Mouse (Mus musculus) intestine, postnatal 0 days (tissue): ENCODE measurements around the gene Sec1. TPM values are rescaled to one million over a fixed set of nuclear protein-coding genes. Genes with fewer than 3 reads are reported as not detected.

Experiments
- ATAC-seq: fragments of 200-750 bp; cut with Nextera tagmentation; 2 replicates; pipeline ENCODE4 v1.8.0; 2017; ENCODE audit warnings: mild to moderate bottlenecking, moderate TSS enrichment, moderate library complexity
- H3K27ac ChIP-seq: fragments of 300-500 bp; sonication (generic); 2 replicates; pipeline ENCODE4 v1.5.1; 2014; ENCODE audit warnings: mild to moderate bottlenecking, low read depth, low read length, moderate library complexity
- H3K27me3 ChIP-seq: fragments of 300-500 bp; sonication (generic); replicated peaks from 2 replicates; pipeline ENCODE4 v1.6.1; 2014; ENCODE audit warnings: low read length, mixed read lengths; ENCODE audit not compliant: control insufficient read depth, insufficient read depth
- H3K36me3 ChIP-seq: fragments of 300-500 bp; sonication (generic); 2 replicates; pipeline ENCODE4 v1.6.1; 2014; ENCODE audit warnings: mild to moderate bottlenecking, moderate library complexity; ENCODE audit not compliant: control insufficient read depth, insufficient read depth
- H3K4me1 ChIP-seq: fragments of 300-500 bp; sonication (generic); replicated peaks from 2 replicates; pipeline ENCODE4 v1.6.1; 2014; ENCODE audit warnings: antibody characterized with exemption, low read length, mixed read lengths; ENCODE audit not compliant: control insufficient read depth, insufficient read depth
- H3K4me2 ChIP-seq: fragments of 300-500 bp; sonication (generic); replicated peaks from 2 replicates; pipeline ENCODE4 v1.6.1; 2014; ENCODE audit warnings: low read depth, mild to moderate bottlenecking, moderate library complexity
- H3K4me3 ChIP-seq: fragments of 300-500 bp; sonication (generic); 2 replicates; pipeline ENCODE4 v1.5.1; 2014; ENCODE audit warnings: low read depth, low read length
- H3K9ac ChIP-seq: fragments of 300-500 bp; sonication (generic); 2 replicates; pipeline ENCODE4 v1.6.1; 2014; ENCODE audit warnings: mild to moderate bottlenecking, low read depth, low read length
- H3K9me3 ChIP-seq: fragments of 300-500 bp; sonication (generic); 2 replicates; pipeline ENCODE4 v1.6.1; 2016; ENCODE audit warnings: mixed run types; ENCODE audit not compliant: control insufficient read depth
- CTCF ChIP-seq: sonication (generic); IDR thresholded peaks from 2 replicates; pipeline ENCODE4 v1.5.1; 2016; ENCODE audit warnings: low read depth, mild to moderate bottlenecking, control low read depth, antibody characterized with exemption, moderate library complexity
- WGBS: fragments of 180-500 bp; shearing (Covaris S2); extraction: QIAGEN DNeasy Blood & Tissue Kit; methylation state at CpG from one replicate; pipeline ENCODE4 v1.1.7; 2014; 5-methylcytosine and 5-hydroxymethylcytosine counted together
- polyA plus RNA-seq: library from polyadenylated mRNA; unstranded; fragments of >200 nt; fragmentation: Nextera tagmentation; extraction: Ambion mirVana; gene quantifications from 2 replicates; pipeline ENCODE4 v1.2.1, GENCODE M21; 2015

The Sec1 gene
- polyA plus RNA-seq, 1 experiment from 2014 or later = 0.08 TPM

DNA sequence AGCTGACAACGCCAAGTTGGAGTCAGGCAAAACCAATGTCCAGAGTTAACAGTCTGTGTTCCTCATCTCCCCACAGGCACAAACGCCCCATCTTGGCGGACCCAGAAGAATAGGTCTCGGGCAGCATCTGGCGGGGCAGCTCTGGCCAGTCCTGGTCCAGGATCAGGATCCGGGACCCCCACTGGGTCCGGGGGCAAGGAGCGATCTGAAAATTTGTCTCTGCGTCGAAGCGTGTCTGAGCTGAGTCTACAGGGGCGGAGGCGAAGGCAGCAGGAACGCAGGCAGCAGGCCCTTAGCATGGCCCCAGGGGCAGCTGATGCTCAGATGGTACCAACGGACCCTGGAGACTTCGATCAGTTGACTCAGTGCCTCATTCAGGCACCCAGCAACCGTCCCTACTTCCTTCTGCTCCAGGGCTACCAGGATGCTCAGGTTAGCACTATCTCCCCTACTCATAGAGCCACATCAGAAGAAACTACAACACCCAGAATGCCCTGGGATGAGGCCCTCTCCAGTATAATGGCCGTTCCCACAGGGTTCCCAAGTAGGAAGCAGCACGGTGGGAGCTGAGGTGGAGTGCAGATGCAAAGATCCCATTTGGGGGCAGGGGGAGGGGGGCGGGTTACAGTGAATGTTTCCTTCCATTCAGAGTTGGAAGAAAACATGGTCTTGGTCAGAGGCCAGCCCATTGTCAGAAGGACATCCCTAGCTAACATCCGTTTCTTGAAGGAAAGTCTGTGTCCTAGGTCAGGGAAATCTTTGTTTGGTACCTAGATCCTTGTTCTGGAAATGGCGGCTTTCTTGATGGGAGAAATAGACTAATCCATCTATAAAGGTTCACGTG, 63.9 kb downstream of the Sec1 start:
- Histone ChIP-seq H3K4me1 (no peaks in the 10 kb centered on the region; the same call in 1 of the 2 replicates), H3K27ac (no peak overlapping the region), H3K36me3 (no peaks in the 10 kb centered on the region), H3K4me2 (no peak overlapping the region), H3K27me3 (peaks cover 79% of the 10 kb centered on the region), H3K9me3 (no peaks in the 10 kb centered on the region), H3K4me3 (no peak overlapping the region), H3K9ac (no peak overlapping the region)
- WGBS = 82% methylated on average over 23 of the region's 23 CpGs
- TF ChIP-seq CTCF = no peak
- ATAC-seq = no peak

DNA sequence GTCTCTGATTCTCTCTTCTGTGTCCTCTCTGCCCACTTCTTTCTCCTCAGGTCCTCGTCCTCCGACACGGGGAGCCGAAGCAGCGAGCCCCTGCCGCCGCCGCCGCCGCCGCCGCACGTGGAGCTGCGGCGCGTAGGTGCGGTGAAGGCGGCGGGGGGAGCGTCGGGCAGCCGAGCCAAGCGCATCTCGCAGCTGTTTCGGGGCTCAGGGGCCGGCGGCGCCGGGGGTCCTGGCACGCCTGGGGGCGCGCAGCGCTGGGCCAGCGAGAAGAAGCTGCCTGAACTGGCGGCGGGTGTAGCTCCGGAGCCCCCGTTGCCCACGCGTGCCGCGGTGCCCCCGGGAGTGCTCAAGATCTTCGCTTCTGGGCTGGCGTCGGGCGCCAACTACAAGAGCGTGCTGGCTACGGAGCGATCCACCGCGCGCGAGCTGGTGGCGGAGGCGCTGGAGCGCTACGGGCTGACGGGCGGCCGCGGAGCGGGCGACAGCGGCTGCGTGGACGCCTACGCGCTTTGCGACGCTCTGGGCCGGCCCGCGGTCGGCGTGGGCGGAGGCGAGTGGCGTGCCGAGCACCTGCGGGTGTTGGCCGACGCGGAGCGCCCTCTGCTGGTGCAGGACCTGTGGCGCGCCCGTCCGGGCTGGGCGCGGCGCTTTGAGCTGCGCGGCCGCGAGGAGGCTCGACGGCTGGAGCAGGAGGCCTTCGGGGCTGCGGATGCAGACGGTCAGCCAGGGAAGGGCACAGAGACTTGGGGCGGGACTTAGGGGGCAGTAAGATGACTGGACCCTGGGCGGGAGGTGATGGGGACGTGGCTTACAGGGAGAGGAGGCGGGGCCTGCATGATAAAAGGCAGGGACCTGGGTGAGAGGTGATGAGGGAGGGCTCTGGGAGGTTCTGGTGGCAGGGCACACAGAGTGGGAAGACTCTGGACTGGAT, 65.6 kb downstream of the Sec1 start:
- Histone ChIP-seq H3K36me3 (no peaks in the 10 kb centered on the region), H3K27me3 (peaks cover 73% of the 10 kb centered on the region), H3K4me1 (no peaks in the 10 kb centered on the region; the same call in 1 of the 2 replicates), H3K4me3 (peak overlapping the region; percentile 44), H3K4me2 (peak overlapping the region; percentile 78), H3K9ac (peak overlapping the region; percentile 51), H3K9me3 (no peaks in the 10 kb centered on the region), H3K27ac (peak overlapping the region; percentile 28; the same call in 1 of the 2 replicates)
- WGBS = 2% methylated on average over 99 of the region's 105 CpGs
- ATAC-seq = peak; percentile 79
- peak; percentile 94 for TF ChIP-seq CTCF

Other genes starting within 250 kb of the Sec1 start
- gene Ftl1, start 234.5 kb downstream of the Sec1 start, polyA plus RNA-seq = 13,232 and 14,059 TPM in 2 replicates
- 173 and 180 TPM in 2 replicates for gene Bax, start 227.5 kb downstream of the Sec1 start, polyA plus RNA-seq
- gene Tulp2, start 212.5 kb downstream of the Sec1 start, polyA plus RNA-seq = 0.65 and 0.78 TPM in 2 replicates
- gene Gm45808, start 207.6 kb downstream of the Sec1 start, polyA plus RNA-seq = not detected in 2 replicates
- 1.1 and 1.2 TPM in 2 replicates for gene Dhdh, start 205.6 kb downstream of the Sec1 start, polyA plus RNA-seq
- gene Nucb1, start 184.0 kb downstream of the Sec1 start, polyA plus RNA-seq = 199 and 218 TPM in 2 replicates
- gene Ppp1r15a, start 168.1 kb downstream of the Sec1 start, polyA plus RNA-seq = 7.4 and 9.0 TPM in 2 replicates
- 0.80 and 1.6 TPM in 2 replicates for gene Plekha4, start 168.1 kb downstream of the Sec1 start, polyA plus RNA-seq
- 0.73 and 1.2 TPM in 2 replicates for gene Hsd17b14, start 139.5 kb downstream of the Sec1 start, polyA plus RNA-seq
- 17.7 and 18.6 TPM in 2 replicates for gene Bcat2, start 124.2 kb downstream of the Sec1 start, polyA plus RNA-seq
- gene Fgf21, start 78.9 kb downstream of the Sec1 start, polyA plus RNA-seq = not detected in 2 replicates
- 0.05 and 0.23 TPM in 2 replicates for gene Fut1, start 77.1 kb downstream of the Sec1 start, polyA plus RNA-seq
- gene Izumo1, start 72.6 kb downstream of the Sec1 start, polyA plus RNA-seq = 0.08 TPM in 2 replicates
- 5.7 and 6.1 TPM in 2 replicates for gene Rasip1, start 66.9 kb downstream of the Sec1 start, polyA plus RNA-seq
- gene Mamstr, start 54.4 kb downstream of the Sec1 start, polyA plus RNA-seq = 2.8 and 3.7 TPM in 2 replicates
- 2.9 and 3.6 TPM in 2 replicates for gene Fut2, start 28.0 kb downstream of the Sec1 start, polyA plus RNA-seq
- 0.10 and 0.20 TPM in 2 replicates for gene Ntn5, start 10.4 kb downstream of the Sec1 start, polyA plus RNA-seq
- gene Car11, start 5.4 kb upstream of the Sec1 start, polyA plus RNA-seq = 2.1 and 2.7 TPM in 2 replicates
- gene Dbp, start 10.7 kb upstream of the Sec1 start, polyA plus RNA-seq = 6.9 and 8.6 TPM in 2 replicates
- 708 and 740 TPM in 2 replicates for gene Rpl18, start 21.1 kb upstream of the Sec1 start, polyA plus RNA-seq
- 55.1 and 55.9 TPM in 2 replicates for gene Sphk2, start 23.6 kb upstream of the Sec1 start, polyA plus RNA-seq
- 16.6 and 16.7 TPM in 2 replicates for gene Fam83e, start 26.8 kb upstream of the Sec1 start, polyA plus RNA-seq
- 0.17 and 0.22 TPM in 2 replicates for gene Spaca4, start 31.4 kb upstream of the Sec1 start, polyA plus RNA-seq
- gene Lmtk3, start 89.3 kb upstream of the Sec1 start, polyA plus RNA-seq = 0.08 and 0.29 TPM in 2 replicates
- 36.7 and 37.1 TPM in 2 replicates for gene Sult2b1, start 90.3 kb upstream of the Sec1 start, polyA plus RNA-seq
- 61.9 and 66.4 TPM in 2 replicates for gene Cyth2, start 120.2 kb upstream of the Sec1 start, polyA plus RNA-seq
- 0.10 and 0.27 TPM in 2 replicates for gene Kcnj14, start 130.4 kb upstream of the Sec1 start, polyA plus RNA-seq
- gene Grwd1, start 136.5 kb upstream of the Sec1 start, polyA plus RNA-seq = 16.4 and 16.6 TPM in 2 replicates
- 99.6 and 107 TPM in 2 replicates for gene Kdelr1, start 178.4 kb upstream of the Sec1 start, polyA plus RNA-seq
- gene Grin2d, start 184.0 kb upstream of the Sec1 start, polyA plus RNA-seq = 0.66 and 1.1 TPM in 2 replicates
- 0.72 and 0.75 TPM in 2 replicates for gene Syngr4, start 202.3 kb upstream of the Sec1 start, polyA plus RNA-seq
- gene Tmem143, start 202.5 kb upstream of the Sec1 start, polyA plus RNA-seq = 6.8 and 7.4 TPM in 2 replicates
- 82.4 and 83.3 TPM in 2 replicates for gene Emp3, start 227.0 kb upstream of the Sec1 start, polyA plus RNA-seq
- gene Ccdc114, start 229.7 kb upstream of the Sec1 start, polyA plus RNA-seq = 2.9 and 3.3 TPM in 2 replicates